Mouse (Mus musculus): ENCODE data around the gene Capza1. TPM values are rescaled to one million over a fixed set of nuclear protein-coding genes. Genes with fewer than 3 reads are reported as not detected.

Gene Capza1
- polyA plus RNA-seq, 1 experiment from 2014 or later, result 183 TPM

GRCm38 (mm10) chr3:104788561-104789311, 75.6 kb downstream of the Capza1 start:
- peak overlapping the region; percentile 75 for H3K4me3 ChIP-seq (replicated peaks)
- peak overlapping the region; percentile 65 for H3K9ac ChIP-seq
- peak overlapping the region; percentile 86 for H3K27ac ChIP-seq (replicated peaks)
- H3K27me3 ChIP-seq, result peaks cover 4% of the 10 kb centered on the region
- peaks cover 17% of the 10 kb centered on the region; the same call in 1 of the 2 replicates for H3K36me3 ChIP-seq
- H3K4me2 ChIP-seq (replicated peaks), result peak overlapping the region; percentile 84
- H3K4me1 ChIP-seq, result peaks cover 48% of the 10 kb centered on the region
- peak; percentile 89 for ATAC-seq (ENCODE audit: insufficient number of reproducible peaks, low FRiP score, low TSS enrichment, low read depth)
- no peaks in the 10 kb centered on the region for H3K9me3 ChIP-seq (replicated peaks)
- under 1% methylated on average over 52 of the region's 52 CpGs for WGBS

GRCm38 (mm10) chr3:104788075-104788474, 76.2 kb downstream of the Capza1 start, which contains the start of gene Rhoc:
Gene Rhoc, plus strand, starts transcription at chr3:104788375.
- ATAC-seq (ENCODE audit: insufficient number of reproducible peaks, low FRiP score, low TSS enrichment, low read depth), result no peak
- H3K4me1 ChIP-seq, result peaks cover 41% of the 10 kb centered on the region
- H3K27me3 ChIP-seq, result peaks cover 11% of the 10 kb centered on the region
- H3K36me3 ChIP-seq, result peaks cover 13% of the 10 kb centered on the region; the same call in 1 of the 2 replicates
- H3K9me3 ChIP-seq (replicated peaks), result no peaks in the 10 kb centered on the region
- H3K9ac ChIP-seq, result peak within 1 kb of the TSS; percentile 65
- peak within 1 kb of the TSS; percentile 86 for H3K27ac ChIP-seq (replicated peaks)
- peak within 1 kb of the TSS; percentile 84 for H3K4me2 ChIP-seq (replicated peaks)
- WGBS, result 25% methylated on average over 3 of the region's 3 CpGs
- peak within 1 kb of the TSS; percentile 75 for H3K4me3 ChIP-seq (replicated peaks)

- Histone ChIP-seq H3K4me1 (peaks cover 34% of the 10 kb centered on the region), H3K4me3 (replicated peaks) (no peak overlapping the region), H3K9me3 (replicated peaks) (no peaks in the 10 kb centered on the region), H3K27ac (replicated peaks) (no peak overlapping the region), H3K27me3 (peaks cover 39% of the 10 kb centered on the region), H3K9ac (no peak overlapping the region), H3K36me3 (no peaks in the 10 kb centered on the region), H3K4me2 (replicated peaks) (no peak overlapping the region)
- no peak for ATAC-seq (ENCODE audit: insufficient number of reproducible peaks, low FRiP score, low TSS enrichment, low read depth)
- 86% methylated on average over 6 of the region's 6 CpGs for WGBS
Measured at GRCm38 (mm10) chr3:104785284-104785683, 79.0 kb downstream of the Capza1 start.

- no peak overlapping the region for H3K9ac ChIP-seq
- peaks cover 50% of the 10 kb centered on the region for H3K27me3 ChIP-seq
- peaks cover 25% of the 10 kb centered on the region for H3K4me1 ChIP-seq
- 44% methylated on average over 14 of the region's 14 CpGs for WGBS
- ATAC-seq (ENCODE audit: insufficient number of reproducible peaks, low FRiP score, low TSS enrichment, low read depth), result no peak
- no peaks in the 10 kb centered on the region for H3K36me3 ChIP-seq
- no peak overlapping the region for H3K27ac ChIP-seq (replicated peaks)
- no peaks in the 10 kb centered on the region for H3K9me3 ChIP-seq (replicated peaks)
- H3K4me3 ChIP-seq (replicated peaks), result no peak overlapping the region
- H3K4me2 ChIP-seq (replicated peaks), result no peak overlapping the region
Measured at GRCm38 (mm10) chr3:104783971-104784500, 80.3 kb downstream of the Capza1 start.

- Histone ChIP-seq H3K4me2 (replicated peaks) (peak overlapping the region; percentile 98), H3K9me3 (replicated peaks) (no peaks in the 10 kb centered on the region), H3K9ac (no peak overlapping the region), H3K36me3 (no peaks in the 10 kb centered on the region), H3K4me1 (peaks cover 25% of the 10 kb centered on the region), H3K4me3 (replicated peaks) (peak overlapping the region; percentile 54), H3K27ac (replicated peaks) (no peak overlapping the region), H3K27me3 (peaks cover 65% of the 10 kb centered on the region)
- no peak for ATAC-seq (ENCODE audit: insufficient number of reproducible peaks, low FRiP score, low TSS enrichment, low read depth)
- WGBS, result 24% methylated on average over 12 of the region's 12 CpGs
Measured at GRCm38 (mm10) chr3:104782061-104782681, 82.1 kb downstream of the Capza1 start.

- Histone ChIP-seq H3K9ac (peak within 1 kb of the TSS; percentile 33; the same call in 1 of the 2 replicates), H3K4me3 (replicated peaks) (peak within 1 kb of the TSS; percentile 54), H3K27me3 (peaks cover 72% of the 10 kb centered on the region), H3K36me3 (no peaks in the 10 kb centered on the region), H3K4me1 (peaks cover 29% of the 10 kb centered on the region), H3K27ac (replicated peaks) (no peak within 1 kb of the TSS), H3K9me3 (replicated peaks) (no peaks in the 10 kb centered on the region), H3K4me2 (replicated peaks) (peak within 1 kb of the TSS; percentile 98)
- WGBS, result under 1% methylated on average over 26 of the region's 26 CpGs
- ATAC-seq (ENCODE audit: insufficient number of reproducible peaks, low FRiP score, low TSS enrichment, low read depth), result no peak
Measured at GRCm38 (mm10) chr3:104781471-104781903, 82.8 kb downstream of the Capza1 start, which contains the start of gene Fam19a3. Gene Fam19a3, minus strand, starts transcription at chr3:104781840.

GRCm38 (mm10) chr3:104780561-104781420, 83.5 kb downstream of the Capza1 start, which contains the start of gene Ppm1j:
Gene Ppm1j, plus strand, starts transcription at chr3:104781056.
- Histone ChIP-seq H3K27ac (replicated peaks) (no peak within 1 kb of the TSS), H3K4me1 (peaks cover 29% of the 10 kb centered on the region)
- 1% methylated on average over 56 of the region's 56 CpGs for WGBS

GRCm38 (mm10) chr3:104779949-104780348, 84.4 kb downstream of the Capza1 start:
- Histone ChIP-seq H3K27me3 (peaks cover 82% of the 10 kb centered on the region), H3K4me3 (replicated peaks) (no peak overlapping the region)
- no peak for ATAC-seq (ENCODE audit: insufficient number of reproducible peaks, low FRiP score, low TSS enrichment, low read depth)

More at GRCm38 (mm10) chr3:104780561-104781420, 83.5 kb downstream of the Capza1 start, which contains the start of gene Ppm1j:
- Histone ChIP-seq H3K4me2 (replicated peaks) (peak within 1 kb of the TSS; percentile 98), H3K9me3 (replicated peaks) (no peaks in the 10 kb centered on the region), H3K9ac (peak within 1 kb of the TSS; percentile 33; the same call in 1 of the 2 replicates), H3K27me3 (peaks cover 79% of the 10 kb centered on the region), H3K4me3 (replicated peaks) (peak within 1 kb of the TSS; percentile 54), H3K36me3 (no peaks in the 10 kb centered on the region)
- ATAC-seq (ENCODE audit: insufficient number of reproducible peaks, low FRiP score, low TSS enrichment, low read depth), result 0 out of 2 replicates have a peak, but pooled peaks have one; percentile 52

GRCm38 (mm10) chr3:104777342-104777741, 87.0 kb downstream of the Capza1 start:
- H3K9me3 ChIP-seq (replicated peaks), result no peaks in the 10 kb centered on the region
- ATAC-seq (ENCODE audit: insufficient number of reproducible peaks, low FRiP score, low TSS enrichment, low read depth), result no peak
- H3K27me3 ChIP-seq, result peaks cover 64% of the 10 kb centered on the region
- peaks cover 29% of the 10 kb centered on the region for H3K4me1 ChIP-seq
- H3K4me2 ChIP-seq (replicated peaks), result peak overlapping the region; percentile 61
- no peaks in the 10 kb centered on the region for H3K36me3 ChIP-seq
- peak overlapping the region; percentile 23; the same call in 1 of the 2 replicates for H3K9ac ChIP-seq
- H3K27ac ChIP-seq (replicated peaks), result no peak overlapping the region
- 2% methylated on average over 20 of the region's 20 CpGs for WGBS
- peak overlapping the region; percentile 36 for H3K4me3 ChIP-seq (replicated peaks)

More at GRCm38 (mm10) chr3:104779949-104780348, 84.4 kb downstream of the Capza1 start:
- Histone ChIP-seq H3K36me3 (no peaks in the 10 kb centered on the region), H3K9ac (no peak overlapping the region), H3K4me2 (replicated peaks) (no peak overlapping the region), H3K4me1 (peaks cover 29% of the 10 kb centered on the region), H3K27ac (replicated peaks) (no peak overlapping the region), H3K9me3 (replicated peaks) (no peaks in the 10 kb centered on the region)
- WGBS, result 1% methylated on average over 7 of the region's 7 CpGs

- Histone ChIP-seq H3K27ac (replicated peaks) (no peak overlapping the region), H3K4me1 (peaks cover 14% of the 10 kb centered on the region), H3K36me3 (no peaks in the 10 kb centered on the region), H3K4me2 (replicated peaks) (no peak overlapping the region), H3K9me3 (replicated peaks) (no peaks in the 10 kb centered on the region), H3K27me3 (peaks cover 25% of the 10 kb centered on the region), H3K4me3 (replicated peaks) (no peak overlapping the region), H3K9ac (no peak overlapping the region)
- ATAC-seq (ENCODE audit: insufficient number of reproducible peaks, low FRiP score, low TSS enrichment, low read depth), result no peak
- 84% methylated on average over 7 of the region's 7 CpGs for WGBS
Measured at GRCm38 (mm10) chr3:104773301-104773700, 91.0 kb downstream of the Capza1 start.

All from embryonic facial prominence, embryonic 15.5 days (tissue).